Mouse (Mus musculus) hindbrain, embryonic 11.5 days (tissue): ENCODE measurements around the gene Vars. TPM values are rescaled to one million over a fixed set of nuclear protein-coding genes. Genes with fewer than 3 reads are reported as not detected.
"Not testable (repeated sequence)": the region's sequence is repeated elsewhere in the genome, so short reads cannot be mapped to it uniquely, and the experiment has no call there.

ENCODE experiments used
- ATAC-seq: fragments of 200-750 bp; cut with Nextera tagmentation; 2 replicates; pipeline ENCODE4 v1.8.0; 2017; ENCODE audit warnings: mild to moderate bottlenecking, moderate TSS enrichment, moderate library complexity; ENCODE audit not compliant: low FRiP score
- DNase-seq: peaks from one replicate; pipeline ENCODE4 v3.0.0-alpha.2; 2015; ENCODE audit warnings: low spot score
- H3K27ac ChIP-seq: fragments of 300-500 bp; sonication (generic); 2 replicates; pipeline ENCODE4 v1.5.1; 2014; ENCODE audit warnings: mild to moderate bottlenecking, low read depth, low read length
- H3K27me3 ChIP-seq: fragments of 300-500 bp; sonication (generic); 2 replicates; pipeline ENCODE4 v1.6.1; 2014; ENCODE audit warnings: mild to moderate bottlenecking, low read length, moderate library complexity, mixed read lengths; ENCODE audit not compliant: control insufficient read depth, insufficient read depth
- H3K36me3 ChIP-seq: fragments of 300-500 bp; sonication (generic); 2 replicates; pipeline ENCODE4 v1.6.1; 2014; ENCODE audit warnings: mild to moderate bottlenecking, low read length, moderate library complexity, mixed read lengths; ENCODE audit not compliant: control insufficient read depth, insufficient read depth
- H3K4me1 ChIP-seq: fragments of 300-500 bp; sonication (generic); replicated peaks from 2 replicates; pipeline ENCODE4 v1.6.1; 2014; ENCODE audit warnings: low read length, mixed read lengths; ENCODE audit not compliant: control insufficient read depth, insufficient read depth
- H3K4me2 ChIP-seq: fragments of 300-500 bp; sonication (generic); replicated peaks from 2 replicates; pipeline ENCODE4 v1.6.1; 2014; ENCODE audit warnings: mild to moderate bottlenecking, low read depth, low read length
- H3K4me3 ChIP-seq: fragments of 300-500 bp; sonication (generic); 2 replicates; pipeline ENCODE4 v1.5.1; 2014; ENCODE audit warnings: low read depth, low read length
- H3K9ac ChIP-seq: fragments of 300-500 bp; sonication (generic); 2 replicates; pipeline ENCODE4 v1.6.1; 2014; ENCODE audit warnings: low read depth, low read length
- H3K9me3 ChIP-seq: fragments of 300-500 bp; sonication (generic); 2 replicates; pipeline ENCODE4 v1.6.1; 2016; ENCODE audit warnings: low read length; ENCODE audit not compliant: control insufficient read depth
- WGBS: fragments of 180-500 bp; shearing (Covaris S2); extraction: QIAGEN DNeasy Blood & Tissue Kit; methylation state at CpG from one replicate; pipeline ENCODE4 v1.1.7; 2014; 5-methylcytosine and 5-hydroxymethylcytosine counted together
- polyA plus RNA-seq: library from polyadenylated mRNA; unstranded; fragments of >200 nt; fragmentation: Nextera tagmentation; extraction: Ambion mirVana; gene quantifications from 2 replicates; pipeline ENCODE4 v1.2.1, GENCODE M21; 2014

The Vars gene
- polyA plus RNA-seq, 1 experiment from 2014 or later, result 71.7 TPM

GRCm38 (mm10) chr17:34996411-34997141 is 4.2 kb upstream of the Vars start:
- 84% methylated on average over 12 of the region's 14 CpGs for WGBS
- no peaks in the 10 kb centered on the region for H3K9me3 ChIP-seq
- ATAC-seq (no peak), DNase-seq (no peak)
- no peak overlapping the region for H3K4me3 ChIP-seq
- no peaks in the 10 kb centered on the region for H3K4me1 ChIP-seq
- no peaks in the 10 kb centered on the region for H3K27me3 ChIP-seq
- H3K36me3 ChIP-seq, result no peaks in the 10 kb centered on the region
- no peak overlapping the region for H3K4me2 ChIP-seq
- H3K27ac ChIP-seq, result no peak overlapping the region
- H3K9ac ChIP-seq, result no peak overlapping the region

GRCm38 (mm10) chr17:34997142-34997483 is 3.7 kb upstream of the Vars start:
- H3K4me2 ChIP-seq, result no peak overlapping the region
- H3K4me3 ChIP-seq, result no peak overlapping the region
- 88% methylated on average over 5 of the region's 5 CpGs for WGBS
- H3K36me3 ChIP-seq, result no peaks in the 10 kb centered on the region
- no peak for DNase-seq
- peaks cover under 1% of the 10 kb centered on the region for H3K4me1 ChIP-seq
- no peak for ATAC-seq
- H3K9me3 ChIP-seq, result no peaks in the 10 kb centered on the region
- H3K9ac ChIP-seq, result no peak overlapping the region
- no peaks in the 10 kb centered on the region for H3K27me3 ChIP-seq
- no peak overlapping the region for H3K27ac ChIP-seq

DNA sequence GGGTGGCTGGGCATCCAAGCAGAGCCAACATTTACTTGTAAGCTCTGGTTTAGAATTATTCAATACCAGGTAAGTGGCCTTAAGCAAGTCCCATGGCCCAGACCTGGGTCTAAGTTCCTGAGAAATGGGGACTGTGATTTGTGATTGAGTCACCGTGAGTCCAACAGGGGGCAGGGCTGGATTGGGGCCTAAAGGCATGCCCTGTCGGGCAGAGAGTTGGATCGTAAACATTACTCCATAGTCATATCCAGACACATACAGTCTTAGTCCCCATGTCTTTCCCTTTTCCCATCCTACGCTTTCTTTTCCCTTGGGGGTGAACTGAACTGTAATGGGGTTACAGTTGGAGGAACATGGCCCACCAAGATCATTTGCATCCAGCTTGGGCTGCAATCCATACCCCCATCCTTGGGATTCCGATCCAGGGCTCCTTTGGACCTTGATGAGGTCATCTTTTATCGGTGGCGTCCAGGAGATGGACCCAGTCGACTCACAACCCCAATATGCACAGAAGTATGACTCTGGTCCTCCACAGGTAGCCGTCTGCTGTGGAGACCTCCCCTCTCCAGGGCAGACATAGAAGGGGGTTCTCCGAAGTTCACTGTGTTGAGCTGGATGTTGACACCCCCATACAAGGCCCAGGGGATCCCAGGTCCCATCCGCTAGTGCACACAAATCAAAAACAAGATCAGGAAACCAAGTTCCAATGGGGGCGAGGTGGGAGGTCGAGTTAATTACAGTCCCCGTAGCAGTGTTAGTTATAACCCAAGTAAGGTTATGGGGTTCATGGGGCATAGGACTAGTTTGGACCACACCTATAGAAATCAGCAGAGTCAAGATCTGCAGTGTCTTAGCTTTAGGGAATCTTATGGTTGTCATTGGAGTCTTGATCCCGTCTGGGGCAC is 2.0 kb upstream of the Vars start:
- H3K27ac ChIP-seq, result no peak overlapping the region
- H3K4me2 ChIP-seq, result no peak overlapping the region
- DNase-seq (no peak), ATAC-seq (no peak)
- H3K4me3 ChIP-seq, result no peak overlapping the region
- no peaks in the 10 kb centered on the region for H3K36me3 ChIP-seq
- WGBS, result 94% methylated on average over 15 of the region's 15 CpGs
- H3K27me3 ChIP-seq, result no peaks in the 10 kb centered on the region
- no peak overlapping the region for H3K9ac ChIP-seq
- peaks cover 7% of the 10 kb centered on the region for H3K4me1 ChIP-seq
- H3K9me3 ChIP-seq, result no peaks in the 10 kb centered on the region

DNA sequence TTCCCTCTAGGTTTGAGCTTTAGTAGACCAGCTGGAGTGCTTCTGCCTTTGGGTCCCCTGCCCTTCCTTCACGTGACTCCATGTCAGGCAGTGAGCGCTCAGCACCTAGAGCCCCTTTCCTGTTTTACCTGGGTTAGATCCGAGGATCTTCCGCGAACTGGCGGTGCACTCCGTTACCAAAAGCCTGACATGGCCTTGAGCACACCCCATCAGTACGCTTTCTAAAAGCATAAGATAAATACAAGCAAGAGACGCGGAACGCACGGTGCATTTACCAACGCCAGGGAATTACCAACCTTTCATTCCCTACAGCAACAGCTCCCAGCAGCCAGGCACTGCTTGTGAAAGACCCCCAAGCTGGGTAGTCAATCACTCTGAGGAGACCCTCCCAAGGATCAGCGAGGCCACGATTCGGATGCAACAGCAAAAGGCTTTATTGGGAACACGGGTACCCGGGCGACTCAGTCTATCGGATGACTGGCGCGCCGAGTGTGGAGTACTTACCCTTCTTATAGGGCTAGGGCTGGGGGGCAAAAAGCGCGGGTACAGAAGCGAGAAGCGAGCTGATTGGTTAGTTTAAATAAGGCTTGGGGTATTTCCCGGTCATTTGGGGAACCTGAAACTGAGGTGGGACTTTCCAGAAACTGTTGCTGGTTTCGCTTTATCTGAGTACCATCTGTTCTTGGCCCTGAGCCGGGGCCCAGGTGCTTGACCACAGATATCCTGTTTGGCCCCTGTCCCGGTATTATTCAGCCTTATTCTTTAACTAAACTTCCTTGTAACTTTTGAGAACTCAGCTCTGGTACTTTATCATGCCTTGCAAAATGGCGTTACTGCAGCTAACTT is 693 bp upstream of the Vars start:
- H3K4me1 ChIP-seq, ATAC-seq, H3K27me3 ChIP-seq, H3K36me3 ChIP-seq, H3K9me3 ChIP-seq: not testable (repeated sequence)
- WGBS, result 26% methylated on average over 29 of the region's 32 CpGs
- peak overlapping the region; percentile 95 for H3K9ac ChIP-seq
- peak overlapping the region; percentile 97; the same call in 1 of the 2 replicates for H3K27ac ChIP-seq
- peak overlapping the region; percentile 89 for H3K4me3 ChIP-seq
- peak overlapping the region; percentile 99 for H3K4me2 ChIP-seq
- peak; percentile 37 for DNase-seq

DNA sequence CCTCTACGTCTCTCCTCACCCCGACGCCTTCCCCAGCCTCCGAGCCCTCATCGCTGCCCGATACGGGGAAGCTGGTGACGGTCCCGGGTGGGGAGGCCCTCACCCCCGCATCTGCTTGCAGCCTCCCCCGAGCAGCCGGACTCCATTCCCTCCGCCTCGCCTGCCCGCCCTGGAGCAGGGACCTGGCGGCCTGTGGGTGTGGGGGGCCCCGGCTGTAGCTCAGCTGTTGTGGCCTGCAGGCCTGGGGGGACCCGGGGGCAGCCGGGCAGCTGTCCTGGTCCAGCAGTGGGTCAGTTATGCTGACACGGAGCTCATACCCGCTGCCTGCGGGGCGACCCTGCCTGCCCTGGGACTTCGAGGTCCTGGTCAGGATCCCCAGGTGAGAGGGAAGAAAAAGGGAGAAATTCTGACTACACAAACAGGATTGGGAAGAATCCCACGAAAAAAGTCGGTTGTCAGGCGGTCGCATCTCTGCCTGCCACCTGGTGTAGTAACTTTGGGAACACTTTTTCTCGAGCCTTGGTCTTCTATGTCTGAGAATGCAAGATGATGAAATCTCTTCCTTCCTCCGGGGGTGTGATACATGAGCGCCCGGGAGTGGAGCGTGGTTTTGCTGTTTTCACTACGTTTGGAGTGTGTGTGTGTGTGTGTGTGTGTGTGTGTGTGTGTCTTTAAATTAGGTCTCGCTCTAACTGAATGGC is 815 bp downstream of the Vars start:
- DNase-seq, result peak; percentile 39
- under 1% methylated on average over 35 of the region's 35 CpGs for WGBS
- peak; percentile 38 for ATAC-seq
- peak overlapping the region; percentile 89 for H3K4me3 ChIP-seq
- peak overlapping the region; percentile 95 for H3K9ac ChIP-seq
- no peaks in the 10 kb centered on the region for H3K9me3 ChIP-seq
- H3K4me2 ChIP-seq, result peak overlapping the region; percentile 99
- peaks cover 7% of the 10 kb centered on the region for H3K4me1 ChIP-seq
- H3K27ac ChIP-seq, result peak overlapping the region; percentile 97
- no peaks in the 10 kb centered on the region for H3K27me3 ChIP-seq
- peaks cover 12% of the 10 kb centered on the region; the same call in 1 of the 2 replicates for H3K36me3 ChIP-seq

- DNase-seq (no peak), ATAC-seq (no peak)
- no peaks in the 10 kb centered on the region for H3K27me3 ChIP-seq
- peak overlapping the region; percentile 99 for H3K4me2 ChIP-seq
- peak overlapping the region; percentile 95 for H3K9ac ChIP-seq
- peaks cover 7% of the 10 kb centered on the region for H3K4me1 ChIP-seq
- H3K27ac ChIP-seq, result peak overlapping the region; percentile 97
- H3K4me3 ChIP-seq, result peak overlapping the region; percentile 89
- H3K9me3 ChIP-seq, result no peaks in the 10 kb centered on the region
- WGBS, result 12% methylated on average over 12 of the region's 12 CpGs
- peaks cover 12% of the 10 kb centered on the region; the same call in 1 of the 2 replicates for H3K36me3 ChIP-seq
These were observed 1.5 kb downstream of the Vars start for GRCm38 (mm10) chr17:35002153-35002865.

GRCm38 (mm10) chr17:35003022-35003838 is 2.4 kb downstream of the Vars start:
- Histone ChIP-seq H3K9me3 (no peaks in the 10 kb centered on the region), H3K9ac (0 out of 2 replicates have a peak overlapping the region, but pooled peaks have one; percentile 2), H3K4me2 (peak overlapping the region; percentile 99; the same call in 1 of the 2 replicates), H3K4me3 (no peak overlapping the region; the same call in 1 of the 2 replicates), H3K36me3 (peaks cover 12% of the 10 kb centered on the region; the same call in 1 of the 2 replicates), H3K4me1 (peaks cover 7% of the 10 kb centered on the region), H3K27me3 (no peaks in the 10 kb centered on the region), H3K27ac (no peak overlapping the region)
- ATAC-seq (no peak), DNase-seq (no peak)
- WGBS, result 83% methylated on average over 9 of the region's 9 CpGs
